Comparison of ENCODE assay signal across 23 mouse cellular contexts in genomic region chr6:34272462-34272861, GRCm38 (mm10). TPM values are rescaled to one million over a fixed set of nuclear protein-coding genes. Genes with fewer than 3 reads are reported as not detected.
DNase-seq lines count a peak whose midpoint lies in the region; ATAC-seq and TF ChIP-seq lines count a peak whose summit lies in the region.
"Had no signal": no experiment of that assay in that cellular context is flagged by ENCODE, and none has a peak within 500 bp of the region (broad histone marks: within the 10 kb centered on the region; RNA-seq: fewer than 3 reads in every experiment).

No protein-coding gene starts in this region.

- H3K4me3 ChIP-seq in bone marrow macrophage, adult 2 months (ENCODE audit: insufficient read depth, low read length), result no peak overlapping the region
- H3K4me3 ChIP-seq: embryonic facial prominence, embryonic 15.5 days; erythroblast, embryonic 14.5 days; forebrain, embryonic 10.5 days; gastrocnemius, adult 2 months; heart, embryonic 13.5 days; hindbrain, embryonic 12.5 days had no signal

- no peak for TF ChIP-seq CTCF in bone marrow macrophage, adult 2 months (IDR thresholded peaks at IDR 0.05; ENCODE audit: low read depth, low read length)

- peak overlapping the region; percentile 39 for H3K27ac ChIP-seq in bone marrow macrophage, adult 2 months (ENCODE audit: insufficient read depth, low read depth, low read length)
- H3K27ac ChIP-seq: embryonic facial prominence, embryonic 15.5 days; forebrain, embryonic 10.5 days; gastrocnemius, adult 2 months; heart, embryonic 13.5 days; hindbrain, embryonic 12.5 days had no signal

- no peak for TF ChIP-seq POLR2A in bone marrow macrophage, adult 2 months (IDR thresholded peaks at IDR 0.05; ENCODE audit: borderline replicate concordance, low read depth, low read length)

- H3K4me1 ChIP-seq in bone marrow macrophage, adult 2 months (ENCODE audit: control insufficient read depth, insufficient read depth, low read length), result peaks cover 26% of the 10 kb centered on the region
- H3K4me1 ChIP-seq: embryonic facial prominence, embryonic 15.5 days; forebrain, embryonic 10.5 days; hindbrain, embryonic 12.5 days had no signal

- peak; percentile 60 for ATAC-seq in CD4-positive, CD25-positive, alpha-beta regulatory T cell, adult 4 months
- ATAC-seq: activated CD4-positive, CD25-positive, alpha-beta regulatory T cell, adult 4 months; forebrain, embryonic 14.5 days; hindbrain, embryonic 16.5 days; Patski had no signal

- DNase-seq in thymus, postnatal 4 days, result peak; percentile 17
- no peak for DNase-seq in thymus, postnatal 10 days (ENCODE audit: low spot score in 2 of 2)
- no peak for DNase-seq in cerebellum, postnatal 25 days
- DNase-seq in left cerebral cortex, adult 18-20 months (ENCODE audit: low spot score in 2 of 2), result no peak
- DNase-seq: adrenal gland, postnatal 14 days; B cell, adult 2 months; cerebellum, adult 18-20 months; cerebellum, postnatal 10 days; embryo, embryonic 11 days; gastrocnemius, adult 2 months; gastrocnemius, postnatal 25 days; heart, postnatal 4 days had no signal

RNA-seq across cellular contexts. Expression of gene Akr1b3, which starts 44.8 kb away (rescaled TPM):
- polyA plus RNA-seq in CD4-positive, CD25-positive, alpha-beta regulatory T cell, adult 4 months (2017; shearing (Covaris generic)), result 100 to 1,000 TPM; 382 to 479 TPM
- 202 and 226 TPM in 2 replicates for polyA plus RNA-seq in bone marrow macrophage, adult 2 months (2012; ENCODE audit: insufficient read depth, insufficient read length, missing spikeins)
- total RNA-seq in left cerebral cortex, adult 18-20 months (2021), result 10 to 100 TPM; 51.2 to 55.2 TPM
